Mouse (Mus musculus) midbrain, embryonic 13.5 days (tissue): ENCODE measurements around the gene Zc3h18. TPM values are rescaled to one million over a fixed set of nuclear protein-coding genes. Genes with fewer than 3 reads are reported as not detected.

Source experiments
- ATAC-seq: fragments of 200-750 bp; cut with Nextera tagmentation; 2 replicates; pipeline ENCODE4 v1.8.0; 2017; ENCODE audit warnings: mild to moderate bottlenecking, moderate TSS enrichment, moderate library complexity
- H3K27ac ChIP-seq: fragments of 300-500 bp; sonication (generic); 2 replicates; pipeline ENCODE4 v1.5.1; 2015; ENCODE audit warnings: inconsistent platforms, mild to moderate bottlenecking, moderate library complexity
- H3K27me3 ChIP-seq: fragments of 300-500 bp; sonication (generic); 2 replicates; pipeline ENCODE4 v1.6.1; 2015; ENCODE audit warnings: mild to moderate bottlenecking, inconsistent platforms
- H3K36me3 ChIP-seq: fragments of 300-500 bp; sonication (generic); 2 replicates; pipeline ENCODE4 v1.6.1; 2015; ENCODE audit warnings: mild to moderate bottlenecking, inconsistent platforms
- H3K4me1 ChIP-seq: fragments of 300-500 bp; sonication (generic); replicated peaks from 2 replicates; pipeline ENCODE4 v1.6.1; 2015; ENCODE audit warnings: inconsistent platforms
- H3K4me2 ChIP-seq: fragments of 300-500 bp; sonication (generic); replicated peaks from 2 replicates; pipeline ENCODE4 v1.6.1; 2015; ENCODE audit warnings: moderate library complexity, mild to moderate bottlenecking, inconsistent platforms
- H3K4me3 ChIP-seq: fragments of 300-500 bp; sonication (generic); replicated peaks from 2 replicates; pipeline ENCODE4 v1.5.1; 2015; ENCODE audit warnings: mild to moderate bottlenecking, inconsistent platforms
- H3K9ac ChIP-seq: fragments of 300-500 bp; sonication (generic); replicated peaks from 2 replicates; pipeline ENCODE4 v1.6.1; 2015; ENCODE audit warnings: mild to moderate bottlenecking, inconsistent platforms
- H3K9me3 ChIP-seq: fragments of 300-500 bp; sonication (generic); 2 replicates; pipeline ENCODE4 v1.6.1; 2016; ENCODE audit warnings: mild to moderate bottlenecking, inconsistent platforms
- WGBS: fragments of 180-500 bp; shearing (Covaris S2); methylation state at CpG from one replicate; pipeline ENCODE4 v1.1.7; 2015; 5-methylcytosine and 5-hydroxymethylcytosine counted together
- polyA plus RNA-seq: library from polyadenylated mRNA; unstranded; fragments of >200 nt; fragmentation: Nextera tagmentation; extraction: Ambion mirVana; gene quantifications from 2 replicates; pipeline ENCODE4 v1.2.1, GENCODE M21; 2015

Gene Zc3h18
- polyA plus RNA-seq, result 40.0 and 44.9 TPM in 2 replicates

- WGBS, result under 1% methylated on average over 107 of the region's 107 CpGs
These were observed at the start of gene Zc3h18 for GRCm38 (mm10) chr8:122376365-122377231. Zc3h18 (plus strand) TSS chr8:122376609.

GRCm38 (mm10) chr8:122329072-122329471 is 47.3 kb upstream of the Zc3h18 start:
- no peak for ATAC-seq
- Histone ChIP-seq H3K4me3 (no peak overlapping the region), H3K9ac (no peak overlapping the region), H3K9me3 (no peaks in the 10 kb centered on the region), H3K27ac (peak overlapping the region; percentile 71), H3K4me1 (peaks cover 63% of the 10 kb centered on the region), H3K4me2 (no peak overlapping the region), H3K27me3 (peaks cover 8% of the 10 kb centered on the region), H3K36me3 (no peaks in the 10 kb centered on the region)
- WGBS, result 69% methylated on average over 8 of the region's 8 CpGs

More at GRCm38 (mm10) chr8:122376365-122377231, at the start of gene Zc3h18:
- Histone ChIP-seq H3K27me3 (no peaks in the 10 kb centered on the region), H3K4me1 (peaks cover 36% of the 10 kb centered on the region), H3K9ac (peak within 1 kb of the TSS; percentile 90), H3K9me3 (no peaks in the 10 kb centered on the region), H3K4me2 (peak within 1 kb of the TSS; percentile 95), H3K4me3 (peak within 1 kb of the TSS; percentile 95), H3K36me3 (peaks cover 16% of the 10 kb centered on the region), H3K27ac (peak within 1 kb of the TSS; percentile 92)
- ATAC-seq, result peak; percentile 94

GRCm38 (mm10) chr8:122329553-122330239 is 46.7 kb upstream of the Zc3h18 start:
- WGBS, result 48% methylated on average over 22 of the region's 22 CpGs
- Histone ChIP-seq H3K4me3 (no peak overlapping the region), H3K9me3 (no peaks in the 10 kb centered on the region), H3K36me3 (no peaks in the 10 kb centered on the region), H3K4me1 (peaks cover 57% of the 10 kb centered on the region), H3K27ac (peak overlapping the region; percentile 71), H3K4me2 (no peak overlapping the region), H3K9ac (no peak overlapping the region), H3K27me3 (peaks cover 14% of the 10 kb centered on the region)
- ATAC-seq, result peak; percentile 40

- no peaks in the 10 kb centered on the region for H3K9me3 ChIP-seq
- 71% methylated on average over 12 of the region's 12 CpGs for WGBS
- no peak for ATAC-seq
- no peak overlapping the region for H3K4me3 ChIP-seq
- no peak overlapping the region for H3K4me2 ChIP-seq
- no peak overlapping the region for H3K9ac ChIP-seq
- peak overlapping the region; percentile 71 for H3K27ac ChIP-seq
- H3K4me1 ChIP-seq, result peaks cover 52% of the 10 kb centered on the region
- no peaks in the 10 kb centered on the region for H3K36me3 ChIP-seq
- peaks cover 23% of the 10 kb centered on the region for H3K27me3 ChIP-seq
These were observed 45.8 kb upstream of the Zc3h18 start for GRCm38 (mm10) chr8:122330446-122331133.

GRCm38 (mm10) chr8:122331134-122331523 is 45.3 kb upstream of the Zc3h18 start:
- Histone ChIP-seq H3K4me1 (peaks cover 52% of the 10 kb centered on the region), H3K9ac (no peak overlapping the region), H3K4me3 (no peak overlapping the region), H3K27me3 (peaks cover 29% of the 10 kb centered on the region), H3K9me3 (no peaks in the 10 kb centered on the region), H3K4me2 (no peak overlapping the region), H3K36me3 (no peaks in the 10 kb centered on the region), H3K27ac (0 out of 2 replicates have a peak overlapping the region, but pooled peaks have one; percentile 71)
- ATAC-seq, result no peak
- WGBS, result 77% methylated on average over 3 of the region's 3 CpGs

GRCm38 (mm10) chr8:122332753-122333506 is 43.5 kb upstream of the Zc3h18 start:
- H3K27ac ChIP-seq, result no peak overlapping the region
- no peak overlapping the region for H3K9ac ChIP-seq
- no peak overlapping the region for H3K4me3 ChIP-seq
- WGBS, result 72% methylated on average over 6 of the region's 6 CpGs
- ATAC-seq, result peak; percentile 8; the same call in 1 of the 2 replicates
- no peak overlapping the region for H3K4me2 ChIP-seq
- H3K27me3 ChIP-seq, result peaks cover 47% of the 10 kb centered on the region
- no peaks in the 10 kb centered on the region for H3K36me3 ChIP-seq
- no peaks in the 10 kb centered on the region for H3K9me3 ChIP-seq
- H3K4me1 ChIP-seq, result peaks cover 52% of the 10 kb centered on the region

- no peak overlapping the region for H3K9ac ChIP-seq
- peaks cover 53% of the 10 kb centered on the region for H3K27me3 ChIP-seq
- no peaks in the 10 kb centered on the region for H3K9me3 ChIP-seq
- no peak overlapping the region for H3K27ac ChIP-seq
- no peak for ATAC-seq
- 76% methylated on average over 7 of the region's 7 CpGs for WGBS
- H3K4me3 ChIP-seq, result no peak overlapping the region
- H3K4me2 ChIP-seq, result no peak overlapping the region
- H3K36me3 ChIP-seq, result no peaks in the 10 kb centered on the region
- peaks cover 46% of the 10 kb centered on the region for H3K4me1 ChIP-seq
These were observed 42.9 kb upstream of the Zc3h18 start for GRCm38 (mm10) chr8:122333531-122333930.

GRCm38 (mm10) chr8:122334791-122335490 is 41.5 kb upstream of the Zc3h18 start:
- Histone ChIP-seq H3K9me3 (no peaks in the 10 kb centered on the region), H3K4me3 (0 out of 2 replicates have a peak overlapping the region, but pooled peaks have one; percentile 53), H3K36me3 (no peaks in the 10 kb centered on the region), H3K4me2 (peak overlapping the region; percentile 85), H3K27ac (no peak overlapping the region), H3K9ac (0 out of 2 replicates have a peak overlapping the region, but pooled peaks have one; percentile 65), H3K27me3 (peaks cover 64% of the 10 kb centered on the region), H3K4me1 (peaks cover 32% of the 10 kb centered on the region)
- peak; percentile 3; the same call in 1 of the 2 replicates for ATAC-seq
- 84% methylated on average over 13 of the region's 13 CpGs for WGBS

- Histone ChIP-seq H3K27me3 (peaks cover 68% of the 10 kb centered on the region), H3K36me3 (no peaks in the 10 kb centered on the region), H3K27ac (no peak overlapping the region), H3K4me1 (peaks cover 24% of the 10 kb centered on the region), H3K4me3 (peak overlapping the region; percentile 53), H3K4me2 (peak overlapping the region; percentile 85), H3K9ac (peak overlapping the region; percentile 65), H3K9me3 (no peaks in the 10 kb centered on the region)
- 6% methylated on average over 57 of the region's 57 CpGs for WGBS
- ATAC-seq, result peak; percentile 46
These were observed 40.7 kb upstream of the Zc3h18 start for GRCm38 (mm10) chr8:122335638-122336250.

- Histone ChIP-seq H3K4me1 (peaks cover 17% of the 10 kb centered on the region), H3K27ac (no peak overlapping the region), H3K9ac (peak overlapping the region; percentile 65), H3K4me2 (peak overlapping the region; percentile 85), H3K9me3 (no peaks in the 10 kb centered on the region), H3K27me3 (peaks cover 69% of the 10 kb centered on the region), H3K36me3 (no peaks in the 10 kb centered on the region), H3K4me3 (peak overlapping the region; percentile 53)
- peak; percentile 66 for ATAC-seq
- WGBS, result 5% methylated on average over 80 of the region's 81 CpGs
These were observed 40.0 kb upstream of the Zc3h18 start for GRCm38 (mm10) chr8:122336251-122336910.
